Mouse (Mus musculus) frontal cortex, postnatal 25 days (tissue): ENCODE data around the gene Krtcap2.

ENCODE experiments used
- DNase-seq, 2 experiments: peaks; one replicate each; pipeline ENCODE4 v3.0.0; 2022; ENCODE audit warnings: low spot score in 2 of 2

Krtcap2 gene

DNA sequence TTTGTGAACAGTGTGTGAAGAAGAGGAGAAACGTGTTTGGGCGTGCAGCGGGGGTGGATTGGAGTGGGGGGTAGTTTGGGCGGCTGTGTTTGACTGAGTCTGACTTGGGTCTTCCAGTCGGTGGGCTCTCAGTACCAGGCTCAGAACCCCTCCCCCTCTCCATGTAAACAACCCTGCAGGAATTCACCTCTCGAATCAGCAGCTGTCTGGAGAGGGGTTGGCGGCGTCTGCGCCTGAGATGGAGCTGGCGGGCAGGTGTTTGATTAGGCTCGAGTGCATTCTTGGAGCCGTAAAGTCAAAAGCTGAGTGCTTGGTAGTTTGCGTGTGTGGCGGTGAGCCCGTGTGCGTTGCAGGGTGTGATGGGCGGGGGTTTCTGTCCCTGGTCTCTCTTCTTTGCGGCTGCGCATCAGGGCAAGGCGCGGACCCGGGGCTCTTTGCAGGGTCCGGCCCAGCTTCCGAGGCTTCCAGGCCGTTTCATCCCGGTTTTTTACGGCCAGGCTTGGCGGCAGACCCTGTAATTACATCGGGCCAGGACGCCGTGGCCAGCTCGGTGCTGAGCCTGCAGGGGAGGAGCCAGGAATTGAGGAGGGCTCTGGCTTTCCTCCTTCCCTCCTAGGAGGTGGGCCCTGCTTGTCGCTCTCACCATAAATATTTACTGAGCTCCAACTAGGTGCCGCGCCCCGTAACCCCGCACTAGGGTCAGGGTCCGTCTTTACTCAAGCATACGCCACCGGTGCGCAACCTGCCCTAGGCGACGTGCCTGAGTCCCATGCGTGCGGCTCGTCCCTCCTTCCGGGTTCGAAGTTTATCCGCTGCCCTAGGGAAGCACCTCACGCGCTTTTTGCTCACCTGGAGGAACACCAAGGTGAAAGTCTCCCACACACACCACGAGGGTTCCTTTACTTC, 35.1 kb downstream of the Krtcap2 start, which contains the start of gene Efna1:
Efna1 (minus strand) TSS at position 537 of the 906 bp plus-strand sequence.
- DNase-seq = no peak

DNA sequence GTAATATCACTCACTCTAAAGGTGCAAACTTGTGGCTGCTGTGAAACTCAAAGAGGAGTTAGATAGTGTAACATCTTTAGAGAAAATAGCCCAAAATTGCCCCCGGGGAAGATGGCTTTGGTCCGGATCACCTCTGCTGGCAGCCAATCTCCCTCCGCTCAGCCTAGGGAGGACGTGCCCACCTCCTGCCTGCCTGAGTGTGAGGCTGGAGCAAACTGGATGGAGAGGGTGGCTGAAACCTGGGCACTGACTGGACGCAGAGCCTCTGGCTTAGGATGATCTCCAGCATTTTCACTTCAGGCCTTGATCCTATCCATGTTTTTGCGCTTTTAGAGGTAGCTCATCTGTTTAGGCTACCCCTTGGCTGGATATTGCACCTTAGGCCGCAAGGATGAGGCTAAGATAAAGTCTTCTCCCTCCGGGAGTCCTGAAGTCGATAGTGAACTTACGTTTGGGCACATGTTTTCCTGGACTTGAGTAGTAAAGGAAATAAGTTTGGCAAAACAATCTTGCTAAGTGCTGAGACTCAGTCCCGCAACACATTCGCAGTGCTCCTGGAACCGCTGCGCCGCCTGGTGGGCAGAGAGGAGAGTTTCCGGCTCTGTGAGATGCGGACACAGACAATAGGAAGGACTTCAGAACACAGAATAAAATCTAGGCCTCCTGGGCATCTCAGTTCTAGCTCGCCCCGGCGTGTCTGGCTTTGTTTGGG, 36.0 kb downstream of the Krtcap2 start:
- peak in 1 of 2 experiments; percentile 78 for DNase-seq

DNA sequence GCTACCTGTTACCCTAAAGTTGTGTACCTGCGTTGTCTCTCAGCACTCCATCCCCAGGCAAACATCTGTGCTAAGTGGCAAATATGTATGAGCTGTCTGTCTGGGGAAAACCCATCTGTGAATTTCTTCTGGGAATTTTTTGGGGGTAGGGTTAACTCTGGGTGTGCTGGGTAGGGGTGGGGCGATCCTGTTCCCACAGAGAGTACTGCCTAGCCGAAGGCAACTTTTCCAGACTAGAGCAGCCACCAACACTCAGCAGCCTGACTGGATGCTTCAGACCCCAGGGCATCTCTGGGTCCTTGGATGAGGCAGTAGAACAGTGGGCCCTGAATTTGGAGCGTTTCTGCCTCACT, 36.5 kb downstream of the Krtcap2 start:
- DNase-seq = no peak

DNA sequence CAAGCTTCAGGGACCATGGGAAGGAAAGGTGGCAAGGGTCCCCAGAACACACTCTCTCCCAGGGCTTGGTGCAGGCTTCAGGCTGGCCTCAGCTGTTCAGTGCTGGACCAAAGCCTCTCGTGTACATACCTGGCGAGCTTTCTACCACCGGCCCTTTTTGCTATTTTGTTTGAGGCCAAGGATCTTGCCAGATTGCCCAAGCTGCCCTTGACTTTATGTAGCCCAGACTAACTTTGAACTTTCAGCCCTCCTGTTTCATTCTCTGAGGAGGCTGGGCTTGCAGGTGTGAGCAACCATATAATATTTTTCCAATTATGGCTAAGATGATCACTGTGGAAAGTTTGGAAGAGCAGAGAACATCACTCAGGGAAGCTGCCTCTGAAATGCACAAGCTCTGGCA, 38.5 kb downstream of the Krtcap2 start:
- DNase-seq = no peak

DNA sequence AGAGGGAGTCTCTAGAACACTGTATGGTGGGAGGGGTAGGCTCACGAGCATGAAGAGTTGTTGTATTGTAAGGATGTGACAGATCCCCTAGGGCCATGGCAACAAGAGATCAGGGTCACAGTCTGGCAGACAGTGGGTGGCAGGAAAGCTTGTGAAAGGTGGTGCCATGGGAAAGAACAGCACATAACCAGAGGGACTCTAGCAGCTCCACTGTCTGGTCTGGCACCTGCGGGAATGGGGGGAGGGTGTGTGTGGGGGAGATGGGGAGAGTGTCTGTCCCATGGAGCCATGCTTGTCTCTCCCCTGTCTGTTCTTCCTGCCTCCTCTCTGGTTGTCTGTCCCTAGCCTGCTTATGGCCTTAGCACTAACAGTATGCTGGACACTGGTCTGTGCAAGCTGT, 39.8 kb downstream of the Krtcap2 start:
- no peak for DNase-seq

DNA sequence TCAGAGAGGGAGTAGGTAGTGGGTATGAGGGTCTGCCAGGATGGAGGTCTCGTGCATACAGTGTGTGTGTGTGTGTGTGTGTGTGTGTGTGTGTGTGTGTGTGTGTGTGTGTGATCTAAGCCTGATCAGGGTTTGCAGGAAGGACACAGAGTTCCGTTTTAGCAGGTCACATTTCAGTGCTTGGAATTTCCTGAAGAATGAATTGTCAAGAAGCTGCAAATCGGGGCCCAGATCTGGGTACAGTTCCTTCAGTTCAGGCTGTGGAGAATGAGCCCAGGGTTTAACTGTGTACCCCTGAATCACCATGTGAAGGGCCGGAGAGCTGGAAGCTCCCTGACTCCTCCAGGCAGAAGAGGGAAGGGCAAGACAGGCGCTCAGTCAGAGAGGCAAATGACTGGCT, 41.5 kb downstream of the Krtcap2 start:
- no peak for DNase-seq

DNA sequence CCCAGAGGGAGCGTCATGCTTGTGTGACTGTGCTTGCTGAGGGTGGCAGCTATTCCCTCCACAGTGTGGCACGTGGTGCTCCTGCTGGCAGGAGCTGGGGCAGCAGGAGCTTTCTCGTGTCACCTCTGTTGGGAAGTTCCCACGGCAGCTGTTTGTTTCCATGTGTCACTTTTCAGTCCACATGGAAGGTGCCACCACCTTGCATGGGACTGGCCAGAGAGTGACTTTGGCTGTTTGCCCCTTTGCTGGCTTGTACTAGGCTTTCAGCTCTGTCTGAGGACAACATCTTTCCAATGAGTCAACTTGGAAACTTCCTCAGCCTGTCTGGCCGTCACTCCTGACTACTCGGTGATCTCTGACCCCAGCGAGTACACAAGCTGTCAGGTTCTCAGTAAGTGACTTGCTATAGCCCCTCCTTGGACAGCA, 42.8 kb downstream of the Krtcap2 start:
- DNase-seq = no peak

DNA sequence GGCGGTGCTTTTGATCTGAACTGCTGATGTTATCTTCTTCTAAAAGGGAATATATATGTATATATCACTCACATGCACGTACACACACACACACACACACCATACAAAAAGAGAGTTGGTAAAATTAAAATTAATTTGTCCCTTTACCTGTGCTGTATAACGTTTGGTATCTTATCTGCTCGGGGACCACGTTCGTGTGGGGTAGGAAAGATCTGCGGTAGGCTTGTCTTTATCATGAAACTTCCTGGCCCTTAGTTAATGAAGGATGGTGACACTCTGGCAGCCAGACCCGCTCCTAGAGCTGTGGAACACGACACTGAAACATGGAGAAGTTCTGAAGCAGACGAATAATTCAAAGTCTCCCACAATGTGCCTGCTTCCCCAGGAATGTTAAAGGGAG, 46.1 kb downstream of the Krtcap2 start:
- no peak for DNase-seq

DNA sequence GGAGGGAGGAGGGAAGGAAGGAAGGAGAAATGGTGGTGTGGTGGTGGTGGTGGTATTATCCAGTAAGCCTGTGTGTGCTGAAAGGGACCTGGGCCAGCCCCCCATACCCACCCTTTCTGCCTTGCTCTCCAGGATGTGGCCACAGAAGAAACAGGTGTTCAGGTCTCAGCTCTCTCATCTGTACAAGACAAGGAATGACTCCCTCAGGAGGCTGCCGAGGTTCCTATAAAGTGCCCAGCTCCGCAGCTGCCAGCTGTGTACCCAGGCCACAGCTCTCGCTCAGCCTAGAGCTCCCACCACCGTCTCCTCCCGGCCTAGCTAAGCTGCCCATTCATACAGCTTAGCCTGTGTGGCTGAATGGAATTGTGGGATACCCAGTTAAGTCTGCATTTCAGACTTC, 46.5 kb downstream of the Krtcap2 start:
- no peak for DNase-seq

DNA sequence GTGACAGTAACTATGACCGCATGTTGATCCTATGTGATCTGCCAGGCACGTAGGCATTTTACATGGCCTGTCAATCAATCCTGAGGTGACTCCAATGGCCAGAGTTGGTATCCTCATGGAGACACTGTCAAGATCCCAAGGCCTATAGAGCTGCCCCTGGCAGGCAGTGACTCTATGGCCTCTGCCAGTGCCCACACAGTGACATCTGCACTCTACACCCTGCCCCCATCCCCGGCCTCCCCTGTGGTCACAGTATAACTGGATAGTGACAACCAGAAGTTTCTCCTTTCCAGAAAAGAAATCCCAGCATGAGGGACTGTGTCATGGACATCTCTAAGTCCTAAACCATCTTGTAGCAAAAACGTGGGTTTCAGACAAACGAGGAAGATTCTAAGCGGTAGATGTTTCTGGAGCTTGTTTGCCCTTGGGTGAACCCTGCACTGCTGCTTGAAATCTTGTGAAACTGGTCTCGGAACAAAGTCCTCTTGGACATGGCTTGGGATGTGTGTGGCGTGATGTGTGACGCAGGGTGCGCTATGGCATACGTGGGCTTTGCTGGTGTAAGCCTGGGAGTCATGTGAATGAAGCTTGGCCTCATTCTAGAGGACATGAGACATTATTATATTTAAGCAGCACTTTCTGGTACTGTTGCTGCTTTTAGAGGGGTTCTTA, 47.6 kb downstream of the Krtcap2 start:
- DNase-seq = no peak

DNA sequence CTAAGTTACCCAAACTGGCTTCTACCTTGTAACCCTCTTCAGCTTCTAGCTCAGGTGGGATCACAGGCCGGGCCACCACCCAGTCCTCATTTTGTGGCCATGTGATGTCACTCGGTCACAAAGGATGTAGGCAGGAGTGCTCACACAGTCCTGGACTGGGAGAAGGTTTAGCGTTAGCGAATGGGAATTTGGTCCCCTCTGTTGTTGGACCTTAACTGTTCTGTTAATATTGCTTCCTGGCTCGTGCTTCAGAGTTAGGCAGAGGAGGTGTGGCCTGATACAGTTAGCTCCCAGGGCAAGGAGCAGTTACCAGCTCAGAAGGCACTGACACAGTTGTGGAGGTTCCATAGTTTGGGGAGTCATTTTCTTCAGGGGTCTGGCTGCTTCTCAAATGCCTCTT, 48.4 kb downstream of the Krtcap2 start:
- DNase-seq = no peak

DNA sequence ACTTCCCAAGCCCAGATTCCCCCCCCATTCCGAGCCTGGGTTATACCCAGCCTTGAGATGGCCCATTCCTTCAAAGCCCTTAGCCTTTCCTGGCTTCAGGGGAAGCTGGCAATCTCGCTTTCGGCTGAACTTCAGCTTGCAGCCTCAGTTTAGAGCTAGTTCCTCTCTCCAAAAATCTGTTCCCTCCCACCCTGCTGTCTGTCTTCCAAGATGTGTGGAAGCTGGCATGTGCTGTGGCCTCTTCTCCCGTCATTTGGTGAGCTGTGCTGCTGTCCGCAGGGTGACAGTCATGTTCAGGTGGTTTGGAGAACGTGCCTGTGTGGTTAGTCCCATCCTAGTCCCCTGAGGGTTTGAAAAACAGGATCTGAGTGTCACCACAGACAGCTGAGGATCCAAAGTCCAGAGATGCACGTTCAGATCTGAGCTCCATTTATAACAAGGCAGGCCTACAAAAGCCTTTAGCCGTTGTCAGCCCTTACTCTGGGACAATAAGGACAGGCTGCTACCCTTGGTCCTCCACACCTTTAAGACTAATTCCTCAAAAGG, 50.0 kb downstream of the Krtcap2 start:
- no peak for DNase-seq

DNA sequence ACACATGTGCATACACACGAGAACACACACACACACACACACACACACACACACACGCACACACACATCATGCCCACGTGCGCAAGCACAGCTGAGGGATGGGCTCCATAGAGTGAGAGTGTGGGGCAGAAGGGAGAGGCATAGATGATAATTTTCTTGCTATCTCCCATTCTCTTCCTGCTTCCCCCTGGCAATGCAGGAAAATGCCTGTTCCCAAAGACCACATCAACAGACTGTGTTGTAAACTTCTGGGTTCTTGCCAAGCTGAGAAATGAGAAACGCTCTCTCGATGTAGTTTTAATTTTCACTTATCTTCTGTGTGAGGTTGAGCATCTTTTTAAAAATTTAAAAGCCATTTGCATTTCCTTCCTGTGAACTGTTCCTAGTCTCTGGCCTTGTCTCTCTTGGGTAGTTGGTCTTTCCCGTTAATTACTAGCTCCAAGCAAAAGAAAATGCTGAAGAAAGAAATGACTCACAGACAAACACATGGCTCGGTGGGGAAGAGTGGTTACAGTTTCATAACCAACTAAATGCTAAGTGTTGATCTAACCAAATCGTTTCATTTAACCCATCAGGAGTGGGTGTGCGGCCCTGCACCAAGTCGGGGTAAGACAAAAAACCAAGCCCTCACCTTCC, 51.1 kb downstream of the Krtcap2 start:
- DNase-seq = no peak

DNA sequence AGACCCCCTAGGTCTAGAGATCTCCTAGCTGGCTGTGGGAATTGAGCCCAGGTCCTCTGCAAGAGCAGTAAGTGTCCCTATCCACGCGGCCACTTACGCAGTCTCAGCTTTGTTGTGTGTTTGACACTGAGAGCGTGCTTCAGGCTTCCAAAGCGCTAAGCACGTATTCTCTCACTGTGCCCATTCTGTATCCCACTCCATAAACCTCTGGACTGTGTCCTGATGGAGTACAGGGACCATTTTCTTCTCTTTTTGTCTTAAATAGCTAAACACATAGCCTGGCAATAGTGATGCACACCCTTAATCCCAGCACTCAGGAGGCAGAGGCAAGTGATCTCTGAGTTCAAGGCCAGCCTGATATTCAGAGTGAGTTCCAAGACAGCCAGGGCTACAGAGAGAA, 53.1 kb downstream of the Krtcap2 start:
- DNase-seq = no peak

DNA sequence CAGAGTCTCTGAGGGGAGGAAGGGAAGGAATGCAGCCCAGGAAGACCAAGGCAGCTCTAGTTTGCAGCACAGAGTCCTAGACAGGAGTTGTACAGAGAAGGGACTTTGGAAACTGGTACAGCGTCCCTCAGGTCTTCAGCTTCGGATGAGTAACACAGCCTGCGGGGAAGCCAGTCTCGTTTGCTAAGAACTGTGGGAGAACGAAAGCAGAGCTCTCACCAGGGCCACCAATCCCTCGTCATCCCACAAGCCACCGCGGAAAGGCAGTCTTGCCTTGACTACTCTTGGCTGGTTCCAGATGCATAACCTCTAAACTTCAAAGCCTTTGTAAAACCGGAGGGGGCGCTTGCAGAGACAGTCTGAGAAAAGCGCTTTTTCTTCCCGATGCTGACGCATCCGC, 53.7 kb downstream of the Krtcap2 start:
- no peak for DNase-seq
